Mouse (Mus musculus) bone marrow macrophage, adult 2 months (primary cell): ENCODE measurements around the gene Actr8.

ENCODE experiments used
- CTCF ChIP-seq: IDR thresholded peaks from 2 replicates; pipeline ENCODE4 v1.5.1; 2012; ENCODE audit warnings: low read depth, mild to moderate bottlenecking, low read length, moderate library complexity
- POLR2A ChIP-seq: IDR thresholded peaks from 2 replicates; pipeline ENCODE4 v1.6.1; 2012; ENCODE audit warnings: mild to moderate bottlenecking, low read depth, low read length, borderline replicate concordance

- TF ChIP-seq POLR2A = no peak
- no peak for TF ChIP-seq CTCF
Measured at GRCm38 (mm10) chr14:30022471-30022870, 44.3 kb downstream of the Actr8 start.
